Mouse (Mus musculus) stomach, postnatal 0 days (tissue): ENCODE results near the gene Ppm1m.

Source experiments
- CTCF ChIP-seq: IDR thresholded peaks from 2 replicates; pipeline ENCODE4 v1.5.1; 2016; ENCODE audit warnings: antibody characterized with exemption, low read depth, mild to moderate bottlenecking, moderate library complexity
- EP300 ChIP-seq: optimal IDR thresholded peaks from 2 replicates; pipeline ENCODE3; 2016; ENCODE audit warnings: antibody characterized with exemption

- TF ChIP-seq EP300, result no peak
- no peak for TF ChIP-seq CTCF
Observed at GRCm38 (mm10) chr9:106182146-106182545, 17.4 kb downstream of the Ppm1m start.
